Mouse (Mus musculus) left cerebral cortex, postnatal 14 days (tissue): ENCODE data around the gene Serpinh1. TPM values are rescaled to one million over a fixed set of nuclear protein-coding genes. Genes with fewer than 3 reads are reported as not detected.
"Not testable (repeated sequence)": the region's sequence is repeated elsewhere in the genome, so short reads cannot be mapped to it uniquely, and the experiment has no call there.

Source experiments
- DNase-seq, 2 experiments: peaks; one replicate each; pipeline ENCODE4 v3.0.0; 2021 to 2022; ENCODE audit warnings: low spot score in 2 of 2, mixed read lengths in 1 of 2
- intact Hi-C: fragments of 180-260 bp; cut with DNase I; formaldehyde crosslinking; loops from one replicate; pipeline ENCODE4 v1.15.1; 2025
- total RNA-seq, 2 experiments: library from RNA; stranded (reverse); gene quantifications; 2 replicates each; pipeline ENCODE4 v1.2.3; 2021

Serpinh1 gene
- total RNA-seq, 2 experiments from 2014 or later, result 49.7 to 52.2 TPM

DNA sequence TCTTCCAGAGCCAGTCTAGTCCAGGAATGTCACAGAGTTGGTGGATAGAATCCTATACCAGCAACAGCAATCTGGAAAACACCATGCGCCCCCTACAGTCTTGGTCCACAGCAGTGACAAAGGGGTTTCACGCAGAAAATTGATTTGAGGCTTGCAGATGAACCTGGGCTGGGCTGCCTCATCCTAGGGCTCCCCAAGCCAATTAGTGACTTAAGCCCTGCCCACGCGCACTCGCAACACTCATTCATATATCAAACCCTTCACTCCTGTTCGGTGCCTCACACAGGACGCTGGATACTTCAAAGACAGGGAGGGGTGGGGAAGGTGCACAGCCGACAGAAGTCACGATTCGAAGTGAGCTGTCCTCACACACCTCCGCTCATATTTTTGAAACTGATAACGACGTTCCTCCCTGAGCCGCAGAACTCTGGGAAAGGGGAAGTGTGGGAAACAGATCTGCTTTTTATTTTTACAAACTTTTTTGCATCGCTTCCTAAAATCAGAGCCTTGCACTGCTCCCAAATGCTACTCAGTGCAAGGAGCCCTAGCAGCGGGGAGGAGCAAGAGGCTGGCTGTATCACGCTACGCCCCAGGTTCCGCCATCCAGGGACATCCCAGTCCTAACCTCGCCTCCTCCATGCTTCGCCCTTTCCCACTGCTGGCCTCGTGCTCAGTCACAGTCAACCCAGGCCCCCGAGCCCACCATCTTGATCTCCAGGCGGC, 27.6 kb upstream of the Serpinh1 start:
- intact Hi-C loops, result no loop called here
- DNase-seq, result peak; percentile 45 to 54

DNA sequence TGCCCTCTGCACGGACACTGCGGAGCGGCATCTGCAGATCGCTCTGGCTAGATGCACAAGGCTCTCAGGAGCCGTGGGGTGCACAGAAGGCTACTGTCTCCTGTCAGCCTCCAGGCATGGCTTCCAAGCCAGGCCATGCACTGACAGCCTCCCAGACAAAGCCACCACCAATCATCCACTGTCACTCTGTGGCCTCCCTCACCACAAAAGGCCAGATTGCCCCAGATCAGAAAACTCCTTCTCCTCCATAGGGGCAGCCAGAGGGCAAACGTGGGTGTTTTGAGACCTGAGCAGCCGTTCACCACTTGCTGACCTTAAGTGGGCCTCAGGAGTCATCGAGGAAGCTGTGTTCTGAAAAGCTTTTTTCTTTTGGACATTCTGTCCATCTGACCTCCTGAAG, 25.8 kb upstream of the Serpinh1 start:
- DNase-seq, result no peak
- intact Hi-C loops, result no loop called here

DNA sequence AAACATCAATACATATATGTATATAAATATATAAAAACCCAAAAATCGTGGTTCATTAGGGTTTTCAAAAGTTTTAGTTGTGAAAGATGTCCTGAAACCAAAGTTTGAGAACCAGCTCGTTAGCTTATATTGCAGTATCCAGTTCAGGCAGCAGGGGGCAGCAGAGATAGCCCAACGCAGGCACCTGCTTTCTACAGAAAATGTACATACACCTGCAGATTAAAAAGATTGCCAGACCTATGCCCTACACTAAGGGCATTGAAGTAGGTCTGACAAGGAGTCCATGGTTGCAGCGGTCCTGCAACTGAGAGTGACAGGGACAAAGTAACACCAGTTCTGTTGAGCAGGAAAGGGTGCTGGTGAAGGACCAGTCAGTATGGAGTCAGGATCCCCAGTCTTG, 22.4 kb upstream of the Serpinh1 start:
- intact Hi-C loops, result loop anchor here (1.0 kb wide), 1 partner anchor 75 kb away; no protein-coding TSS in a partner anchor
- peak; percentile 77 to 88 for DNase-seq

DNA sequence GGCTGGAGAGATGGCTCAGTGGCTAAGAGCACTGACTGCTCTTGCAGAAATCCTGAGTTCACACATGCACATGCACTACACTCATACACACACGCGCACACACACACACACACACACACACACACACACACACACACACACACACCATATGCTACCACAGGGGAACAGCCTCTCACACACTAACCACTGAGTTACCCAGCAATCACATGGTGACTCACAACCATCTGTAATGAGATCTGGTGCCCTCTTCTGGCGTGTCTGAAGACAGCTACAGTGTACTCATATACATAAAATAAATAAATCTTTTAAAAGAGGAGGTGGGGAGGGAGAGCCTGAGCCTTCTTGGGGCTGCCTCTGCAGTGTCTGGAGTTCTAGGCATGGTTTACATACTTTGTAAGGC, 21.3 kb upstream of the Serpinh1 start:
- intact Hi-C loops, result not testable (repeated sequence)
- peak in 1 of 2 experiments; percentile 71 for DNase-seq

DNA sequence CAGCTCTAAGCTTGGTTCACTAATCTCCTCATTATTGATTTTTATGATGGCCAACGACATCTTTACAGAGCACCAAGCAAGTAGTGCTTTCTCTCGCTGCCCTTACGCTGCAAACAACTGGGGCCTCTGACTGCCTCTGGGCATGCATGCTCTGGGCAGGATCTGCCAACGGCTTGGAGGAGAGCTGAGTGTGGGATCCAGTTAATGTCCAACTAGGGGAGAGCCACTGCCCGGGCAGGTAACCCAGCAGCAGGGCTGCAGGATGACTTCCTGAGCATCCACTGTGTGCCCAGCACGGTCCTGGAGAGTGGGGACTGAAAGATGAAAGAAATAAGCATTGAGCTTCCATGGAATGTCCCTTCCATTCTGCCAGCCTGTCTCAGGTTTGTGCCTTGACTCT, 13.7 kb upstream of the Serpinh1 start:
- intact Hi-C loops, result loop anchor here (5.0 kb wide), 1 partner anchor 99 kb away; the partner anchor contains the start of gene Map6
- DNase-seq, result no peak

DNA sequence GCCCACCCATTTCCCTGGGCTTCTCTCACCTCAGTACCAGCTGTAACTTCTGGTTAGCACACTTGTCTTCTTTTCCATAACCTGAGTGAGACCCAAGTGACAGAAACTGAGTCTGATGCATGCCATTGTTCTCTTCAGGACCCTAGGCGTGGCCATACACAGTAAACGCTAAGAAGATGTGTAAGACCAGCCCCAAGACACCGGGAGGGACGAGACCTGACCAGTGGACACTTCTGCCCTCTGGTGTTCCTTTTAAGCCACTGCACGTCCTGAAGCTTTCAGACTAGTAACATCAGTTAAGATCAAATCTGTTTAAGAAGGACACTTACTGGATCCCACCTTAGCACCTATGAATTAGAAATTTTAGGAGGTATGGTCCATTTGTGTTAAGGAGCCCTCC, 12.0 kb upstream of the Serpinh1 start:
- intact Hi-C loops, result loop anchor here (1.0 to 5.0 kb wide), 2 partner anchors 33 to 98 kb away; partner anchors contain the start of gene Map6
- DNase-seq, result peak; percentile 84 to 85

DNA sequence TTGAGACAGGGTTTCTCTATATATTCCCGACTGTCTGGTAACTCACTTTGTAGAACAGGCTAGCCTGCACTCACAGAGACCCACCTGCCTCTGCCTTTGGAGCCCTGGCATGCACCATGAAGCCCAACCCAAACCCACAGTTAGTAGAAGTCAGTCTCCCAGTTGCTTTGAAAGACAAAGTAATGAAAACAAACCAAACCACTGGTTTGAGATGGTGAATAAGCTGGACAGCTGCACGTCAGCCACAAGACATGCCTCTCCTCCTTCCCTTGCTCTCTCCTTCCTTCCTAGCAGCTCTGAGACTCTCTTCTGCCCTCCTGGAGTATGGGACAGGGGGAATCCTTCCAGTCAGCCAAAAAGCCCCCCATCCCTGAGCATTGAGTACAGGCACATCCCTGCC, 9.1 kb upstream of the Serpinh1 start:
- DNase-seq, result no peak
- intact Hi-C loops, result no loop called here

DNA sequence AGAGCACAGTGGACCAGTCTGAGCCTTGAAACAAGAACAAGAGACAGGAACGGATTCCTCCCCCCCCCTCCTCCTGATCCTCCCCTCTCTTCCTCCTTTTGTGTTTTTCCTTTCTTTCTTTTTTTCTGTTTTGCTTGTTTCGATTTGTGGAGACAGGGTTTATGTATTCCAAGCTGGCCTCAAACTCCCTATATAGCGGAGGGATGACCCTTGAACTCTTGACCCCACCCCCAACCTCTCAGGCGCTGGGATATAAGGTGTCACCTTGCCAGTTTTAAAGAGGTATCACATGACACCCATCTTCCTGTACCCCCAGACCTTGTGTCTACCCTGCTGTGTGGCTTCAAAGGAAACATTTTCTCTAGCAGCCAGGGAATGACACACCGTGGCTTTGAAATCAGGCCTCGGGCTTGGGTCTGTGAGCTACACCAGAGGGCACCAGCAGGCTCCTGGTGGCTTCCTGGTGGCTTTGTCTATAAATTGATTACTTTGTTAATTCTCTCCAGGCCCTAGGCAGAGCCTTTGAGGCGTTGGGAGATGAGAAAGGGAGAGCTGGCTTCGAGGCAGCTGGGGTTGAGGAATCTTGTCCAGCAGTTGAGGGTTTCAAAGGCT, 7.9 kb upstream of the Serpinh1 start:
- DNase-seq, result no peak
- intact Hi-C loops, result no loop called here

DNA sequence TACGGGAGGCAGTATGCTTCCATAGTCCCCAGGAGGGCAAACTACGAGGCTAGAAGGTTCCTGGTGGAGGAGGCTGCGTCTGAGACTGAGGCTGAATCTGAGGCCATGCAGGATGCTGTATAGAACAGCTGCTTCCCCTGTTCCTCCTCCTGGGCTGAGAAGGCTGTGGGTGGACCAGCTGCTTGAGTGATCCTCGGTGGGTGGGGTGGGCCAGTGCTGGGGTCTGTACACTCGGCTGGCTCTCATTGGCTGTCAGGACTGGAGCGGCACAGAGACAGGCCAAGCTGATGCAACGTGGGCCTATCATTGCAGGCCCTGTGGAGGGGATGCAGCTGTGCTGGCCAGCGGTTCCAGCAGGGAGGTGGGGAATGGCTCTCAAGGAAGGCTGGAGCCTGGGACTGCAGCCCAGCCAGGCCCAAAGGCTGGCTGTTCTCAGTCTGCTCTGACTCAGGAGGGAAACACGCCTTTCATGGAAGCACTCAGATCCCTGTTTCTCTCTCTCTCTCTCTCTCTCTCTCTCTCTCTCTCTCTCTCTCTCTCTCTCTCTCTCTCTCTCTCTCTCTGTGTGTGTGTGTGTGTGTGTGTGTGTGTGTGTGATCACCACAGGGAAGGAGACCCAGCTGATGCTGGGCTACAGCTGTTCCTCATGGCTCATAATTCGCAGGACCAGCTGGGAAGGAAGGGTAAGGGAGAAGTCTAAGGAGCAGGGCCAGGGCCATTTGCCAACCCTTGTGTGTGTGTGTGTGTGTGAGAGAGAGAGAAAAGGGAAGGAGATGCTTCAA, 7.2 kb upstream of the Serpinh1 start:
- intact Hi-C loops, result no loop called here
- peak; percentile 71 to 90 for DNase-seq

DNA sequence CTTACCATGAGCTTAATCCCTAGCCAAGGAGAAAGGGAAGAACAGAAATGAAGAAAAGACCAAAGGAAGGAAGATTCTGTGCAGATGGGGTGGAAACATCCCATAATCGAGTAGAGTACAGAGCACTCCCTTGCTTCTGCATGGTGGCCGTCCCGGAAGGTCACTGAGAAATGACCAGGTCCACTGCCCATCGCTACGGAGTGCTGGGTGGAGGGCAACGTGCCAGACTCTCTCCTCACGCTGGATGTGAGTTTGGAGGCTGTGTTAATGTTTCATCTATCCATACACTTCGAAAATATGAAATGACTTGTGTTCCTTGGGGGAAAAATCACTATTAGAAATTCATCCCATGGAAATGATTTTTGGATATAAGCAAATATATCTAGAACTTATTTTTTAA, 5.3 kb upstream of the Serpinh1 start:
- intact Hi-C loops, result no loop called here
- DNase-seq, result no peak

DNA sequence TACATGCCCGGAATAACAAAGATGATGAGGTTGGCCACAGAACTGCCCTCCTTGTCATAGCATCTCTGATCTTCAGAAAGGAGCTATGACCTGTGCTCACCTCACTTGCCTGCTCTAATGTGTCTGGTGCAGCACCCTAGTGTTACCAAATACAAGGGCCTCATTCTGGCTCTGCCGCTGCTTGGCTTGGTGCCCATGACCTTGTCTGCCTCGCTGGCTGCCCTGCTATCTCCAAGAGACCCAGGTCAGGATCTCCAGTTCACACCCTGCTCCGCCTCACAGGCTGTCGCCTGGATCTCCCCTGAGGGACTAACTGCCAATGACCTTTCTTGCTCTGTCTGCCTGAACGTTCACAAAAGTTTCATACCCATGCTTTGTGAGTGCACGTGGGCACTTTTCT, 4.2 kb upstream of the Serpinh1 start:
- intact Hi-C loops, result no loop called here
- no peak for DNase-seq

DNA sequence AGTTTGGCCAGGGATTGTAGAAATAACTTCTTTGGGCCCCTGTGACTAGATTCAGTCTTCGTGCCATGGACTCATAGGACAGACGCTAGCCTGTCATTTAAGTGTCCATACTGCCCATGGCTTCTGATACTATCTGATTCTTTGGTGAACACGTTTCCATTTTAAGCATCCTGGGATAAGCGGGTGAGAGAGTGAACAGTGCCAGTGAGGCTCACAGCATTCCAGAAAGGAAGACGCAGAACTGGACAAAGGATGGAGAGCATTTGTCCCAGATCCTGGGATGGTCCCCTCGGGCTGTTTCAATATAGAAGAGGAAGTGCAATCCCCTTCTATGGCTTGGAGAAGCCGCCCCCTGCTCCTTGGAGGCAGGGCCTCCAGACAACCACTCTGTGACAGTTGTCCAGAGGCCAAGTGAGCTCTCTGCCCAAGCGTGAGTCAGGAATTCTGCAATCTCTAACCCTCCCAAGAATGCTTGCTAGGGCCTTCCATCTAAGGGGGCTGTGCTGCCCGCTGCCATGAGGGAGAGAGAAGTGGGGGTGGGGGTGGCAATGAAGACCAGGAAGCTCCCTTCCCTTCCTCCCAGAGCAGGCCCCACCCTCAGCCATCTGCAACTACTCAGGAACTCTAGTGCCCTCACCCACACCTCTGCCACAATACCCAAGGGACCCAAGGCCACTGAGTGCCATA, 3.3 kb upstream of the Serpinh1 start:
- DNase-seq, result no peak
- intact Hi-C loops, result no loop called here

DNA sequence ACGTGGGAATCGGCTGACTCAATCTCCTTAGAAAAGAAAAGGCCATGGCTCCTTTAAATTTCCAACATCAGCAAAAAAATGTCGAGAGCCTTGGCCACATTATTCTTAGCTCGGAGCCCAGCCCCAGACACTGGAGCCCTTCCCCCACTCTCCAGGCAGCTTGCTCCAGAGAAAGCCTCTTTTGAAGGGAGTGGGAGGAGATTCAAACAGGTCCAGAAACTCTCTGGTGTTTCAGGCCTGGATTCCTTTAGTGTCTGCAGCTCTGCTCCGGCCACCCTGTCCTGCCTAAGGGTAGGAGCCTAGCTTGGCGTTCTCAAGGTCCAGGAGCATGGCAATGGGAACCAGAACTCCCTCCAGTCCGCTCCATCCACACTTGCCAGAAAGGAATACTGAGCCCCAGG, 2.7 kb upstream of the Serpinh1 start:
- intact Hi-C loops, result no loop called here
- DNase-seq, result peak; percentile 81 to 91

DNA sequence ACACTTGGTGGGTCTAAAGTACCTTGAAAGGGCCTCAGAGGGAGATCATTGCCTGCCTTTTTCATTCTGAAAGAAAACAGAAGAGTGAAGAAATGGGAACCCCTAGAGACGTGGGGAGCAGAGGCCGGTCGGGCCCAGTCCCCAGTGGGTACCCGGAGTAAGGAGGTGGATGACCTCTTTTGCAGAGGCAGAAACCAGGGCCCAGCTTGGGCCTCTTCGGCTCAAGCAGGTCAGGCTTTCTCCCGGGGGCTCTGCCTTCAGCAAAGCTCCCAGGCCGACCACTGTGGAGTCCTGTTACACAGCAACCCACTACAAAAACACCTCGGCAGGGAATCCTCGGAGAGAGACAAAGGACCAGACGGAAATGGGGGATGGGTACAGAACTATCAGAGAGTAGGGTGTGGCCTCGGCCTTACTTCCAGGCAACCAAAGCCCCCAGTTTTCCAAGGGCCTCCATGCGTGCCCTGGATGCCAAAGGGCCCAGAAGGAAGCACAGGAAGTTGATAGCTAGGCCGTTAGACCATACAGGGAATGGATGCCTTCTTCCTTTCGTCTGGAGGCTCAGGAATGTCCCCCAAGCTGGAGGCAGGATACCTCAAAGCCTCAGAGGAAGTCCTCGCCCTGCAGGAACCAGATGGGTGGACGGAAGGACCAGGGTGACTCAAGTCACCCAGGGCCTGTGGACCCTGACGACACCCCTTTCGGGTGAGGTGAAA, 1.1 kb downstream of the Serpinh1 start:
- intact Hi-C loops, result no loop called here
- no peak for DNase-seq

DNA sequence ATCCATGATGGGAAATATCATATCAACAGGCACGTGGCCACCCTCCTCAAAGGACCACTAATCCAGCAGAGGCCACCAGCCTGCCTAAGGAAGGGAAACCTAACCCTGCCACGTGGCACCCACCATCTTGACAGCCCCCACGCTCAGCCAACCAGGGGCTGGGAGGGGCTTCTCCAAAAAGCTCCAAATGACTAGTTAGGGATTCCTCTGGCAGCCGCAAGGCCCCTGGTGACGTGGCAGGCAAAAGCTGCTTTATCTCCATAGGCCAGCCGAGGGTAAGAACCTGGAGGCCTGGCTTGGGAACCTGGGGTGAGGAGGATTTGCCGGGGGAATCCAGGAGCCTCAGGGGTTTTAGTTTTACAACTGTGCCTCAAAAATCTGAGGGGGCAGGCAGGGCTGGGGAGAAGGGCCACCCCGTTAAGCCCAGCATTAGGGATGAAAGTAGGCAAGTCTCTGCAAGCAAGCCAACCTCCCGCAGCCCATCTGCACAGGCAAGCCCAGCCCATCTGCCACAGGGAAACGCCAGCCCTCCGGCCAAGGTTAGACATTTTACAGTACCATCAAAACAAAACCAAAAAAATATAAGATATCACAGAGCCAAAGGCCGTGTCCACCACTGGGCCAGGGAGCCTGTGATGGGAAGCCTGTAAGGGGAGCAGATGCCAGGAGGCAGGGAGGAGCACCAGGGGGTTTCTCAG, 1.8 kb downstream of the Serpinh1 start:
- no peak for DNase-seq
- intact Hi-C loops, result no loop called here

DNA sequence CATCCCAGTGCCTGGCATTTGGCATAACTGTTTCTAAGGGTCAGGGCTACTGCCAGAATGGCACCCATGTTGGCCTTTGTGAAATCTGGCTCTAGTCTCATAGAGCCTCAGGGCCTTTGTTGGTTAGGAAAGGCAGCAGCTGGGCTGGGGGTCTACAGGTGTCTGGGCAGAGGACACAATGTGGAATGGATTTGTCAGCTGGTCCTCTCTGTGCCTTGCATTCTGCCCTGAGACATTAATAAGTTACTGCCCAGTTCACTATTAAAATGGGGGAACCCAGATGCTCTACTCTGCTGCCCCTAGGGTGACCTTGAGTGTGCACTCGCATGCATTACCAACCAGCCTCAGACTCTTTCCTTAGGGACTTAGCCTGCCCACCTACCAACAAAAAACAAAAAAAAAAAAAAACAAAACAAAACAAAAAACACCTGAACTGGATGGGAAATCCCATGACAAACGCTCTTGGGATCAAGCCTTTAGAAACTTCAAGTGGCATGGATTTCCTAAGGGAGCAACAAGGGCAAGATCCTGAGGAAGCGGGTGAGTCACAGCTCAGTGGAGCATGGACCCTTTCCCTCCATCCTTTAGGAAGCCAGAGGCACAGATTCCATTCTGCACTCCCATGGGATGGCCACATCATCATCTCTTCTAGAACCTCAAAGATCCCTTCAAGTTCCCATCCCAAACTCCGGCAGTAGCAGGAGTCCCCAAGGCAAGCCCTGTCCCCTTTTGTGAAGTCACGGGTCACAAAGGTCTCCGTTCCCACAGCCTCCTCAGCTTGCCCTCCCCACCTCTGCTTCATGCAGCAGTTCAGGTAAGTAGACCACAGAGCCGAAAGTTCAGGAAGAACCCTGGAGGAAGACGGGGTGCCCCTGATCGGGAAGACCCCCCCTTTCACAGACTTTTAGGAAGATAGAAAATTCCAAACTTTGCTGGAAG, 3.0 kb downstream of the Serpinh1 start:
- DNase-seq, result no peak
- intact Hi-C loops, result no loop called here

DNA sequence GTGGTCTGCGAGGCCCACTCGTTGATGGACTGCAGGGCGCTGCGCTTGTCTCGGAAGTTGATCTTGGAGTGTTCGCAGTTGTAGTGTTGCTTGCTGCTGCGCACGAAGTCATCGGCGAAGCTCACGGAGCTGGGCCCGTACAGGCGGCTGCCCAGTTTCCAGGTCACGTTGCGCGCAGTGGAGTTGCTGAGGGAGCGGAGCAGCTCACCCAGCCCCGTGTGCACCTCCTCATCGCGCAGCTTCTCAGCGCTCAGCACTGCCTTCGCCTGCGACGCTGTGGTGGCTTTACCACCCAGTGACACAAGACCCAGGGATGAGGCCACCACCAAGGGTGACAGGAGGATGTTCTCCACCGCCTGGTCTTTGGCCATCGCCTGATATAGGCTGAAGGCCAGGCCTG, 4.2 kb downstream of the Serpinh1 start:
- DNase-seq, result no peak
- intact Hi-C loops, result no loop called here

DNA sequence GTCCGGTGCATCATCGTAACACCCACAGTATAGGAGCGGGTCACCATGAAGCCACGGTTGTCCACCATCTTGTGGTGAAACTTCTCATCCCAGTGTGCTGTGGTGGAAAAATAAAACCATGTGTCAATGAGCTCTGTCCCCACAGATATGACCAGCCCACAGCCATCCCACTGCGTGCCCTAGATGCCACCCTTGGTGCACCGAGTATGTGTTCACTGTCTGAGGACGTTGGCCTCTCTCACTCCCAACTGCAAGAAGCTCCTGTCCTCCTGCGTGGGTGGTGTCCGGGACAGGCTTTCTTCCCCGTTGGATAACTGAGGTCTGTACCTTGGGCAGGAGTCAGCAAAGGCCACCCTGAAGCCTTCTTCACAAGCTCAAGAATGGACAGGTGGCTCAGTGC, 5.8 kb downstream of the Serpinh1 start:
- intact Hi-C loops, result no loop called here
- DNase-seq, result no peak
